Mouse (Mus musculus) layer of hippocampus, adult 9-11 months (tissue): ENCODE measurements around the gene Ubl5.
"Not testable (repeated sequence)": the region's sequence is repeated elsewhere in the genome, so short reads cannot be mapped to it uniquely, and the experiment has no call there.

Source experiments
- DNase-seq: peaks from one replicate; pipeline ENCODE4 v3.0.0; 2022

The Ubl5 gene

GRCm38 (mm10) chr9:20642101-20642895 lies at the start of gene Ubl5:
Ubl5 (plus strand) TSS chr9:20642878.
- DNase-seq: no peak

DNA sequence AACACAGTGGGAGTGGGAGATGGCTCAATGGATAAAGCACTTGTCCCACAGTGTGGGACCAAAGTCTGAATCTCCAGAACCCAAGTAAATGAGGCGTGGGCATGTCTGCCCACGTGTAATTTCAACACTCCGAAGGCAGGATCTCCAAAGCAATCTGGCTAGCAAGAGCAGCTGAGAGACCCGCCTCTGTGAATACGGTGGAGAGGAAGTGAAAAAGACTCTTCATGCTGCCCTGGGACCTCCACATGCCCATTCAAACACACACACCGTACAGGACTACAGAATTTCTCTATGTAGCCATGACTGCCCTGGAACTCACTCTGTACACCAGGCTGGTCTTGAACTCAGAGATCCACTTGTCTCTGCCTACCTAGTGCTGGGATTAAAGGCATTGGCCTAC lies 41.4 kb upstream of the Ubl5 start:
- no peak for DNase-seq

GRCm38 (mm10) chr9:20606269-20606668 lies 36.4 kb upstream of the Ubl5 start:
- no peak for DNase-seq

GRCm38 (mm10) chr9:20607100-20607974 lies 35.3 kb upstream of the Ubl5 start:
- peak; percentile 91 for DNase-seq

- no peak for DNase-seq
Measured at GRCm38 (mm10) chr9:20609831-20610464, 32.7 kb upstream of the Ubl5 start.

DNA sequence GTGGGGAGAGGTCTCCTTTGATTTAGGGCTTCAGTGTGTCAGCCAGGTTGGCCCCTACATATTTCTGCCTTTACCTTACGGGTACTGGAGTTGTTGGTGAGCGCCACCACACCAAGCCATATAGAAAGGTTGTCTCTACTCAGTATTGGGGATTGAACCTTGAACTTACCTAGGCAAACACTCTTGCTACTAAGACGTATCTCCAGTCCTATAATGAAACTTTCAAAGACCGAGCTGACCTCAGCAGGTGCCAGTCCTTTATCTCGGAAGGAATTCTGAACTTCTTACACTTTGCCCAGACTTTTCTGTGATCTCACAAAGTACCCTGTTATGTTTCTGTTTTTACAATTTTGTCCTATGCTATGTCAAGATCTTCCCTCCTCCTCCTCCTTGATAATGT lies 30.7 kb upstream of the Ubl5 start:
- no peak for DNase-seq

- DNase-seq: no peak
Measured at GRCm38 (mm10) chr9:20616685-20617084, 26.0 kb upstream of the Ubl5 start.

DNA sequence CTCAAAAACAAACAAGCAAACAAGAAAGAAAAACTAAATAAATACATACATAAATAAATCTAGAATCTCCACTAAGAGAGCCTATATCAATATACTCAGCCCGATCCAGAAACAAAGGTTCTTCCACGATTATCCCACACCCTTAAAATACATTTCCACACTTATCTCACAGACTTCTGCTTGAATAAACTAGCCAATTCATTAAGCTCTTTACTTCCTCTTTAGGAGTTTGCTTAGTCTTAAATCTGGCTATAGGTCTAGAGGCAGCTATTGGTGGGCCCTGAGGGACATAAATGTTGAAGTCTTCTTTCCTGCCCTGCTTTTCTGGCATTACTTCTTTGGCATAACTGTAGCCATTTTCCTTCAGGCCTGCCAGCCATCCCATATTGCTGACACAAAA lies 11.3 kb upstream of the Ubl5 start:
- DNase-seq: no peak

DNA sequence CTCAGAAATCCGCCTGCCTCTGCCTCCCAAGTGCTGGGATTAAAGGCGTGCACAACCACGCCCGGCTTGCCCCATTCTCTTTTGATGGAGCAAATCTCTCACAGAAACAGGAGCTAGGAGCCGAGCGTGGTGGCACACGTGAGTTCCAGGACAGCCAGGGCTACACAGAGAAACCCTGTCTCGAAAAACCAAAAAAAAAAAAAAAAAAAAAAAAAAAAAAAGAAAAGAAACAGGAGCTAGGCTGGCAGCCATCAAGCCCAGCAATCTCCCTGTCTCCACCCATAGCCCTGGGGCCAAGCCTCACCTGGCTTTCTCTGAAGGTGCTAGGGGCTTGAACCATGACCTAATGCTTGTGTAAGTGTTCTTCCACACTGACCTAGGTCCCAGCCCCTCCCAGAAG lies 7.0 kb upstream of the Ubl5 start:
- DNase-seq: not testable (repeated sequence)

DNA sequence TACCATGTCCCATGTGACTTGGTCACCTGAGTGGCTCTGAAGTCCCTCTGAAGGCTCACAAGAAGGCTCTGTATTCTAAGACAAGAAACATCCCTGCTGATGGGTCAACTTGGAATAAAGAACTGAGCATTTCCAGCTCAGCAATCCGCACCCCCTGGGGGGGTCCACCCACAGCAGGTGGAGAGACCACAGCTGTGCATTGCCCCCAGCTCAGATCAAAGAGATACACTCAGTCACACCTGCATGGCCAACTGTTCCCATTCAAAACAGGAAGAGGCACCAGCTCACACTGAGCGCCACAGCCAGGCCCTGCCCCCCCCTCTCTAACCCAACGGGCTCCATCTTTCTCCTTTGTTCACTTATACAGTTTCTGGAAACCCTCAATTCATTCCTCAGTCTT lies 6.4 kb upstream of the Ubl5 start:
- DNase-seq: no peak

DNA sequence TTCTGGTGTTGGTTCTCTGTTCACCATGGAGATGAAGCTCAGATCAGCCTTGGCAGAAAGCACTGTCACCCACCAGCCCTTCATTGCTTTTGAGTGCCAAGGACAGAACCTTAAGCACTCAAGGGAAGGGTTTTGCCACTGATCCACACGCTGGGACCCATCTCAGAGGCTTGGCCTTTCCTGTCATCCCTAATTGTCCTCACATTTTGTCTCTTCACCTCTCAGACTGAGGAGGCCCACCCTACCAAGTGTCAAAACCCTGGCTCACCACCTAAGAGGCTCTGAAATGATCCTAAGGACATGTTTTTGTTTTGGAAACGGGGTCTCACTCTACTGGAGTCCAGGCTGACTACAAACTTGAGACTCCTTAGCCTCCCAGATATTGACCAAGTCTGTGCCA lies 5.9 kb upstream of the Ubl5 start:
- no peak for DNase-seq

GRCm38 (mm10) chr9:20638552-20638951 lies 4.1 kb upstream of the Ubl5 start:
- no peak for DNase-seq

GRCm38 (mm10) chr9:20639486-20639885 lies 3.2 kb upstream of the Ubl5 start:
- DNase-seq: no peak

- DNase-seq: no peak
Measured at GRCm38 (mm10) chr9:20641501-20641900, 1.2 kb upstream of the Ubl5 start.

GRCm38 (mm10) chr9:20642896-20643466 lies 303 bp downstream of the Ubl5 start:
- DNase-seq: peak; percentile 73

DNA sequence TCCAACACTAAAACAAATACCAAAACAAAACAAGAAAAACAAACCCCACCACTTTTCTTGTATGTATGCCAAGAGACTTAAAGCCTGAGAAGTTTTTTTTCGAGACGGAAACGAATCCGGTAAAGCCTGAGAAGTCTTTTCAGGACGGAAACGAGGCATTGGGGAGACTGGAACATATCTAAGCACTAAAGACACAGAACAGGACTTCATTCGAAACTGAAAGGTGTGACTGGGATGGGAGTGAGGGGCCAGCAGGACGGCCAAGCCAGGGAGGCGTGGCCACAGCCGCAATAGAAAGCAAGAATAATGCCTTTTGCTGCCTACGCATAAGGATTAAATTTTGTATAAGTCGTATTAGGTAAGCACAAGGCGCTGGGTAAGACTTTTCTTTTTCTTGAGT lies 1.1 kb downstream of the Ubl5 start:
- DNase-seq: no peak

DNA sequence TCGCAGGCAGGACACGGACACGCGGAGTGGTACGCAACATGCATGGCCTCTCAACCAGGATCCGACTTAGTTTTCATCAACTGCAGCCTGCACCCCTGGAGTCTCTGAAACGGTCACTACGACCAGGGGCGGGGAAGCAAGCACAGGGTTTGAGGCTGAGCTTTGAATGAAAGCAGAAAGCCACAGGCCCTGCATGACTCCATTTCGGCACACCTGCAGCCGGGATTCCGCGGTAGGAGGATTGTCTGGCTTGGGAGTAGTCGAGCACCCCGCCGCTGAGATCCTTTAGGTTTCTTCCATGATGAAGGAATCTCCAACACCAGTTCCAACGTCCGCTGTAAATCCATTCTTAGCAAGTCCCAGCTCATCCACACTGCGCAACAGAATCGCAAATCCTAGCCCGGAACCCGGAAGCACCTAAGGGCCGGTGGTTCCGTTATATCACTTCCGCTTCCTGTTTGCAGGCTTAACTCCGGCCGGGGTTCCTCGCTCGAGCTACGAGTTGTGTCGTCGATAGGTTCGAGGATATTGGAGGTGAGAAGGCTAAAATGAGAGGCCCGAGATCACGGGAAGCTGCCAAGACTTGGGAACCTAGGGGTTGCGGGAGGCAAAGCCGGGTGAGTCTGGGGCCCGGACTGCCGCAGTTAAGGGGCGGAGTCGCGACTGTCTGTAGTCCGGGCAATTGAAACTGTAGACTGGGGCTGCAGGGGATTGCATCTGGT lies 1.8 kb downstream of the Ubl5 start, which contains the start of gene Fbxl12:
Gene Fbxl12, minus strand, starts transcription at position 408 of the 722 bp plus-strand sequence.
- peak; percentile 76 for DNase-seq

DNA sequence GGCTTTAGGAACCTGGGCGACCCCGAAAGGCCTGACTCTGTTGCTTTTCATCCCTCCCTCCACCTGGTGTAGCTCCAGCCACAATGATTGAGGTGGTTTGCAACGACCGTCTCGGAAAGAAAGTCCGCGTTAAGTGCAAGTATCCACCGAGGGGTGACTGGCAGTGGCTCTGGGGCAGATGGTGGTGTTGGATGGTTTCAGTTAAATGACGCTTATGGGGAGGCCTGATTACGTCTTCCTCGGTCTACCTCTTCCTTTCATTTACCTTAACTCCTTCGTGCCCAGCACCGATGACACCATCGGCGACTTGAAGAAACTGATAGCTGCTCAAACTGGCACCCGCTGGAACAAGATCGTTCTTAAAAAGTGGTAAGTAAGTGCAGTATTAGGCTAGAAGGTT lies 2.4 kb downstream of the Ubl5 start:
- no peak for DNase-seq

GRCm38 (mm10) chr9:20651602-20652259 lies 9.1 kb downstream of the Ubl5 start, which contains the start of gene Pin1:
Pin1 (plus strand) TSS chr9:20652095.
- DNase-seq: peak; percentile 100

DNA sequence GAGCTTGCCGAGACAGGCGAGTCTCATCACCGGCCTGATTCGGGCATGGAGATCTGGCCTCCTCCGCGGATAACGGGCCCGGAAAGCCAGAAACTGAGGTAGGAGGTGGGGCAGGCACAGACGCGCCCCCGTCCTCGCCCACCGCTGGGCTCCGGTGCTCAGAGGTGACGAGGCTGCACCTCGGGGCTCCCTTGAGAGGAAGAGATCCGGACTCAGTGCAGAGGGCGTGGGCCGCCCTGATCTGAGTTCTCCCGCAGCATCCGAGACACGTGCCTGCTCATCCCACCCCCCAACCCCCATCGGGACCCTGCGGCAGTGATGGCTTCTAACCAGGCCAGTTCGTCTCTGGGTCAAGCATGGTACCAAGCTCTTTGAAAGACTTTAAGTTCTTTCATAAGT lies 9.6 kb downstream of the Ubl5 start:
- DNase-seq: no peak

DNA sequence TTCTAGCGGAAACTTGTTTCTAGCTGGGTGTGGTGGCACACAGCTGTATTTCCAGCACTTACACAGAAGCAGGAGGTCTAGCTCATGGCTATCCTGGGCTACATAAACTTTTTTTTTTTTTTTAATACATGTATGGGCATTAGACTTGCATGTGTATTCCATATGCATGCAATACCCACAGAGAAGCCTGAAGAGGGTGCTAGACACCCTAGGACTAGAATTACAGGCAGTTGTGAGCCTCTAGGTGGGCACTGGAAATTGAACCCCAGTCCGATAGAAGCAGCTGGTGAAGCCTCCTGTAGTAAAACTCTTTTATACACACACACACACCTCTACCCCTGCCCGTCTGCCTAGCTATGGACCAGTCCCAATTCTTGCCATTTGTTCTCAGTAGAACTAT lies 11.2 kb downstream of the Ubl5 start:
- no peak for DNase-seq

DNA sequence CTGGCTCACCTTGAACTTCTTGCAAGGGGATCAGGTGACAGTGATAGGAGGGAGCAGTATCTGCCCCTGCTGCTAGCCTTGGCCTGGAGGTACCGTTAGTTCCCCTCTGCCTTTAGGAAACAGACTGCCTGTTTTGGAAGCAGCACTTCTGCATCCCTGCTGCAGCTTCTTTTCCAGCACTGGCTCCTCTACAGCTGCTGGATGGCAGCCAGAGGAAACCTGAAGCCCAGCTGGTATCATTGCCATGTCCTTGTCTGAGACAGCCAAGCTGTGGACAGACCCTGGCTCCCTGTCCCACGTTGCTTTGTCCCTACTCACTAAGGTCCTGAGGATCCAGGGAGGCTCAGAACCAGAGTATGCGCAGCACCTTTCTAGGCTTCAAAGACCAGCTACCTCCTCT lies 14.9 kb downstream of the Ubl5 start:
- DNase-seq: no peak
